Mouse (Mus musculus) 3134 (cell line): ENCODE data around the gene Gm5157.
"Not testable (repeated sequence)": the region's sequence is repeated elsewhere in the genome, so short reads cannot be mapped to it uniquely, and the experiment has no call there.

ENCODE experiments used
- DNase-seq: peaks from one replicate; pipeline ENCODE4 v3.0.0-alpha.2; 2011; ENCODE audit warnings: low spot score; ENCODE audit not compliant: insufficient read length; ENCODE audit errors: extremely low read depth

Gm5157 gene

DNA sequence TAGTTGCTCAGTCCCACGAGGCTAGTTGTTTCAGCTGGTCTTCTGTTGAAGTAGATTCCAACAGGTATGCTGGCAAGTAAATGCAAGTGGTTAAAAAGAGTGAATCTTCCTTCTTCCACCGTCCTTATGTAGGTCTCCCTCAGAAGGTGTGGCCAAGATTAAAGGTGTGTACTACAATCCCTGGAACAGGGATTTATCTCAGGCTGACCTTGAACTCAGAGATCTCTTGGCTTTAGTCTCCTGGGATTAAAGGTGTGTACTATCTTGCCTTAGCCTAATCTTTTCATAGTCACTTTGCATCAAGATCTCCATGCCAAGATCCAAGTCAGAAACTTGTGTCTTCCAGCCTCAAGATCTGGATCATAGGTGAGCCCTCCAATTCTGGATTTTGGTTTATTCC lies at the start of gene Gm5157:
Gene Gm5157, minus strand, starts transcription at position 101 of the 400 bp plus-strand sequence.
- not testable (repeated sequence) for DNase-seq

DNA sequence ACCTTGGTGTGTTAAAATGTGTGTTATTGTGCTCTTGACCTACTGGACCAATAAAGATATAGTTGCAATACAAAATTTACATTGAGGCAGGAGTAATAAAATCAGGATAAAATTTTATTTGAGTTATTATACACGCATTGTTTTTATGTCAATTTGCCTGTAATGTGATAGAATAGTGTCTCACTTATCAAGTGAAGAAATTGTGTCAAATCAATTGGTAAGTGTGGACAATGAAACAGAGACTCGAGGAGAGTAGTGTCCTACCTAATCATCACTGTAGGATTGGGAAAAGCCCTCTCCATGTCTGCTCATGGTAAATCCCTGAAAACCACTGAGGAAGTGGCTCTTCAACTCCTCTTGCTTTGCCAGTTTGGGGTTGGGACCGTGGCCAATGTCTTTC lies 28.3 kb downstream of the Gm5157 start, which contains the start of gene Vmn1r123:
Gene Vmn1r123, plus strand, starts transcription at position 301 of the 400 bp plus-strand sequence.
- DNase-seq: not testable (repeated sequence)
